Mouse (Mus musculus): Measurements from ENCODE around the gene Slk.
"Not testable (repeated sequence)": the region's sequence is repeated elsewhere in the genome, so short reads cannot be mapped to it uniquely, and the experiment has no call there.

- not testable (repeated sequence) for TF ChIP-seq CTCF, EP300 (IDR thresholded peaks at IDR 0.05)
Observed at GRCm38 (mm10) chr19:47571981-47572380, 7.5 kb upstream of the Slk start.

All from lung, postnatal 0 days (tissue).